Mouse (Mus musculus): ENCODE results near the gene Skida1. TPM values are rescaled to one million over a fixed set of nuclear protein-coding genes. Genes with fewer than 3 reads are reported as not detected.

Gene Skida1
- polyA plus RNA-seq, 1 experiment from 2014 or later, result 4.0 TPM

GRCm38 (mm10) chr2:18046186-18046585, 2.7 kb downstream of the Skida1 start:
- Histone ChIP-seq H3K36me3 (no peaks in the 10 kb centered on the region), H3K4me2 (peak overlapping the region; percentile 78), H3K27me3 (replicated peaks) (no peaks in the 10 kb centered on the region), H3K27ac (peak overlapping the region; percentile 97; the same call in 1 of the 2 replicates), H3K4me3 (replicated peaks) (peak overlapping the region; percentile 81), H3K9me3 (no peaks in the 10 kb centered on the region), H3K9ac (peak overlapping the region; percentile 84; the same call in 1 of the 2 replicates), H3K4me1 (peaks cover 20% of the 10 kb centered on the region)
- 8% methylated on average over 4 of the region's 4 CpGs for WGBS
- ATAC-seq (ENCODE audit: insufficient read depth, low FRiP score, low read depth), result no peak

- no peak for ATAC-seq (ENCODE audit: insufficient read depth, low FRiP score, low read depth)
- Histone ChIP-seq H3K4me1 (peaks cover 24% of the 10 kb centered on the region), H3K9ac (no peak overlapping the region), H3K9me3 (no peaks in the 10 kb centered on the region), H3K4me3 (replicated peaks) (peak overlapping the region; percentile 81), H3K4me2 (peak overlapping the region; percentile 78), H3K27me3 (replicated peaks) (no peaks in the 10 kb centered on the region), H3K36me3 (no peaks in the 10 kb centered on the region), H3K27ac (no peak overlapping the region; the same call in 1 of the 2 replicates)
- 25% methylated on average over 6 of the region's 6 CpGs for WGBS
Measured at GRCm38 (mm10) chr2:18045781-18046181, 3.1 kb downstream of the Skida1 start.

DNA sequence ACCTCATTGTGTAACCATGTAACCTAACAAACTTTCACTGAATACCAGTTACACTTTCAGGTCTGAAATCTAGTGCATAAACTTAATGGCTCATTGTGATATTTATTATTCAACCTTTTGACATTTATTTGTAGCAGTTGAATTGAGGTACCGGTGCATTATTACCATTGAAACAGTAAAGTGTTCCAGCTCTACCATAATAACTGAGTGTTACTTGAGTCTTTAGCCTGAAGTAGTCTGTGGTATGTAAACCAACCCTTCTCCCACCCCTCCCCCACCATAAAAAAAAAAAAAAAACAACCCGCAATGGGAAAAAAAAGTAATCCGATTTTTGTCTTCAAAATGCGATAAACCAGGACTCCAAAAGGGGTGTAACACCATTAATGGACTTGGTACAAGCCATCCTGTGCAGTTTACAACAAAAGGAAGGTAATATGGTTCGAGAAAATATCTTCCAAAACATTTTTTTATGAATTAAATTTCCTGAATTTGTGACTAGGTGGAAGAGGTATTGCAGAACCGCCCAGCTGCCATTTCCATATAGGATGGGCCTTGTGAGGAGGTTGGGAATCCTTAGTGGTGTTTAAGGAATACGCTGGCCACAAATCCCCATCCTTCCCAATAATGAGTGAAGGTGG, 3.6 kb downstream of the Skida1 start:
- whole genome bisulfite sequencing, result 21% methylated on average over 7 of the region's 7 CpGs
- H3K4me3 ChIP-seq (replicated peaks), result peak overlapping the region; percentile 81
- peaks cover 30% of the 10 kb centered on the region for H3K4me1 ChIP-seq
- H3K4me2 ChIP-seq, result peak overlapping the region; percentile 78
- no peaks in the 10 kb centered on the region for H3K9me3 ChIP-seq
- H3K27ac ChIP-seq, result no peak overlapping the region; the same call in 1 of the 2 replicates
- H3K27me3 ChIP-seq (replicated peaks), result no peaks in the 10 kb centered on the region
- H3K36me3 ChIP-seq, result no peaks in the 10 kb centered on the region
- H3K9ac ChIP-seq, result no peak overlapping the region
- ATAC-seq (ENCODE audit: insufficient read depth, low FRiP score, low read depth), result no peak

- WGBS, result 42% methylated on average over 14 of the region's 14 CpGs
- Histone ChIP-seq H3K27ac (peak overlapping the region; percentile 44; the same call in 1 of the 2 replicates), H3K4me3 (replicated peaks) (no peak overlapping the region), H3K4me2 (peak overlapping the region; percentile 32; the same call in 1 of the 2 replicates), H3K9me3 (no peaks in the 10 kb centered on the region), H3K36me3 (no peaks in the 10 kb centered on the region), H3K27me3 (replicated peaks) (no peaks in the 10 kb centered on the region), H3K9ac (no peak overlapping the region), H3K4me1 (peaks cover 30% of the 10 kb centered on the region)
- ATAC-seq (ENCODE audit: insufficient read depth, low FRiP score, low read depth), result no peak
Measured at GRCm38 (mm10) chr2:18041199-18041885, 7.5 kb downstream of the Skida1 start.

- Histone ChIP-seq H3K27ac (peak overlapping the region; percentile 44; the same call in 1 of the 2 replicates), H3K4me2 (peak overlapping the region; percentile 62), H3K4me1 (peaks cover 30% of the 10 kb centered on the region), H3K9ac (no peak overlapping the region), H3K4me3 (replicated peaks) (no peak overlapping the region), H3K27me3 (replicated peaks) (no peaks in the 10 kb centered on the region), H3K36me3 (no peaks in the 10 kb centered on the region), H3K9me3 (no peaks in the 10 kb centered on the region)
- 0 out of 2 replicates have a peak, but pooled peaks have one; percentile 35 for ATAC-seq (ENCODE audit: insufficient read depth, low FRiP score, low read depth)
- 60% methylated on average over 27 of the region's 27 CpGs for WGBS
Measured at GRCm38 (mm10) chr2:18040347-18041160, 8.3 kb downstream of the Skida1 start.

DNA sequence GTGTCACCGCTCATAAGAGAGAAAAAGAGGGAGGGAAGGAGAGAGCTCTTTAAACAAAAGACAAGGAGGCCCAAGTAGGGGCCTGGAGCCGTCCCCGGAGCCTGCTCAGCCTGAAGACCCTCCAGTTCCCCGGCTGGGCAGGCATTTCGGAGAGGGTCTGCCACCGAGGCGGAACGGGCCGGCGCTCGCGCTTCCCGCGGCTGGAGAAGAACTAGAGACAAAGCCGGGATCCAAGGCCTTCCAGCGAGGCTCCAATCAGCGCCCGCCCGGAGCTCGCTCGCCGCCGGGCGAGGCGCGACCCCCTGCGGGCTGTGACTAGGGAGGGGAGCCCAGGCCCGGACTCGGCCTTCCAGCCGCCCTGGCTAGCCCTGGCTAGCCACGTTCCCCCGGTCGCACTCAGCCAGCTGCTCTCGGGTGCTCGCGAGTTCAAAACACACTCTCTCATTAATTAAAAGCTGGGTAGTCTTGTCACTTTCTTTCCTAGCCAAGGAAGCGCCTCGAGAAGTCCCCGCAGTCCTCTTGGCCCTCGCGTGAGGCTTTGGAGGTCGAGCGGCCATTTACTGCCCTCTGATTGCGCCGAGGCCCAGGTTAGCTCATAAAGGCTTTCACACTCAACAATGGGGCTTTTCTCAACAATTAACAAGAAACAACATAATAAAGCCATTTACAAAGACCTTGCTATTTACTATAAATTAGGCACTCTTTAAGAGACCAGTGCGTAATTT, 9.1 kb downstream of the Skida1 start:
- Histone ChIP-seq H3K4me1 (peaks cover 30% of the 10 kb centered on the region), H3K4me2 (peak overlapping the region; percentile 62), H3K27ac (peak overlapping the region; percentile 19; the same call in 1 of the 2 replicates), H3K27me3 (replicated peaks) (no peaks in the 10 kb centered on the region), H3K9ac (peak overlapping the region; percentile 7; the same call in 1 of the 2 replicates), H3K36me3 (no peaks in the 10 kb centered on the region), H3K9me3 (no peaks in the 10 kb centered on the region), H3K4me3 (replicated peaks) (peak overlapping the region; percentile 26)
- peak; percentile 78; the same call in 1 of the 2 replicates for ATAC-seq (ENCODE audit: insufficient read depth, low FRiP score, low read depth)
- WGBS, result 18% methylated on average over 46 of the region's 46 CpGs

GRCm38 (mm10) chr2:18038895-18039371, 9.9 kb downstream of the Skida1 start:
- Histone ChIP-seq H3K9ac (no peak overlapping the region), H3K36me3 (no peaks in the 10 kb centered on the region), H3K4me2 (peak overlapping the region; percentile 62; the same call in 1 of the 2 replicates), H3K27me3 (replicated peaks) (no peaks in the 10 kb centered on the region), H3K4me3 (replicated peaks) (no peak overlapping the region), H3K4me1 (peaks cover 30% of the 10 kb centered on the region), H3K9me3 (no peaks in the 10 kb centered on the region), H3K27ac (no peak overlapping the region)
- WGBS, result 79% methylated on average over 10 of the region's 10 CpGs
- ATAC-seq (ENCODE audit: insufficient read depth, low FRiP score, low read depth), result no peak

- no peaks in the 10 kb centered on the region for H3K36me3 ChIP-seq
- no peaks in the 10 kb centered on the region for H3K27me3 ChIP-seq (replicated peaks)
- H3K9me3 ChIP-seq, result no peaks in the 10 kb centered on the region
- no peak for ATAC-seq (ENCODE audit: insufficient read depth, low FRiP score, low read depth)
- H3K4me2 ChIP-seq, result no peak overlapping the region
- peaks cover 30% of the 10 kb centered on the region for H3K4me1 ChIP-seq
- no peak overlapping the region for H3K9ac ChIP-seq
- 69% methylated on average over 3 of the region's 3 CpGs for WGBS
- H3K4me3 ChIP-seq (replicated peaks), result no peak overlapping the region
- no peak overlapping the region for H3K27ac ChIP-seq
Measured at GRCm38 (mm10) chr2:18038141-18038752, 10.6 kb downstream of the Skida1 start.

- no peak for ATAC-seq (ENCODE audit: insufficient read depth, low FRiP score, low read depth)
- Histone ChIP-seq H3K9me3 (no peaks in the 10 kb centered on the region), H3K4me3 (replicated peaks) (no peak within 1 kb of the TSS), H3K4me1 (peaks cover 25% of the 10 kb centered on the region), H3K4me2 (no peak within 1 kb of the TSS), H3K27ac (no peak within 1 kb of the TSS), H3K36me3 (no peaks in the 10 kb centered on the region), H3K27me3 (replicated peaks) (no peaks in the 10 kb centered on the region), H3K9ac (no peak within 1 kb of the TSS)
- 73% methylated on average over 2 of the region's 2 CpGs for WGBS
Measured at GRCm38 (mm10) chr2:18037491-18037890, 11.4 kb downstream of the Skida1 start, which contains the start of gene A930004D18Rik. A930004D18Rik (minus strand) TSS chr2:18037737.

DNA sequence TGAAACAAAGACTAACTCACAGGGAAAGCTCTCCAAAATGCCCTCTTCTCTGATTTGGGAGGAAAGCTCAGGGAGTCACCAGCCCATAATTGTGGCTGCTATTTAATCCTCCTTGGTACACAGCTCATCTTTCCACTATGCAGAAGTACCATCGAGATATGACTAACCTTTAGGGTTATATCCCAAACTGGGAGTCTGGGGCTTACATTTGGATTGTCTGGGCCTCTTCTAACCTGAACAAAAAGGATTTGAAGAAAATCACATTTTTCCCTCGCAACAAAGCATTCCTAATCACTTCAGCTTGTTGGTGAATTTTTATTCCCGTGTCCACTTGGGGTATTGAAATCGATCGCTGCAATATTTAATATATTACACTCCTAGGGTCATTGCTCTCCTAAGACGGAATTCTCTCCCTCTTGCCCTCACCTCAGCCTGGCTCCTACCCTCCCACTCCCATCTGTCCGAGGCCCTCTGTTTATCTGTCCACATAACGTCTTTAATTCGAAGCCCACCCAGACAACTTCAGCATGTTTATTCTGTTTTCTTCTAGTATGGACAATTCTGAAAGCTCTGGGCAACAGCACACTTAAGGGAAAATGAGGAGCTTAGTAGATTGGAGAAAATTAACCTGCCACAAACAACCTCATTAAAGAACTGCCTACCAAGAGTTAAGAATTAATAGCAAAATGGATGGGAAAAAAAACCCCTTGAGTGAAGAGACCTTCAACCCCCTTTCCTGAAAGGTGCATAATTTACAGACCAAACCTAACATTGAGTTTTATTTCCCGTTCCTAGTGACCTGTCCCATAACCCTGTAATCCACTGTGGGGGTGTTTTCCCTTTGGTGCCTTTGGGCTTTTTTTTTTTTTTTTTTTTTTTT, 14.2 kb downstream of the Skida1 start:
- Histone ChIP-seq H3K4me2 (no peak overlapping the region), H3K4me1 (peaks cover 14% of the 10 kb centered on the region), H3K27ac (no peak overlapping the region), H3K4me3 (replicated peaks) (no peak overlapping the region), H3K9ac (no peak overlapping the region), H3K36me3 (no peaks in the 10 kb centered on the region), H3K27me3 (replicated peaks) (no peaks in the 10 kb centered on the region), H3K9me3 (no peaks in the 10 kb centered on the region)
- WGBS, result 77% methylated on average over 10 of the region's 10 CpGs
- ATAC-seq (ENCODE audit: insufficient read depth, low FRiP score, low read depth), result no peak
